Mouse (Mus musculus) intestine, embryonic 15.5 days (tissue): ENCODE data around the gene Arg2. TPM values are rescaled to one million over a fixed set of nuclear protein-coding genes. Genes with fewer than 3 reads are reported as not detected.
A peak's percentile ranks its signal among the peaks of the same experiment; 100 is the strongest.

Experiments used
- ATAC-seq: fragments of 200-750 bp; cut with Nextera tagmentation; 2 replicates; pipeline ENCODE4 v1.8.0; 2017; ENCODE audit warnings: moderate TSS enrichment, moderate library complexity
- H3K27ac ChIP-seq: fragments of 300-500 bp; sonication (generic); 2 replicates; pipeline ENCODE4 v1.5.1; 2015; ENCODE audit warnings: mild to moderate bottlenecking, inconsistent platforms
- H3K27me3 ChIP-seq: fragments of 300-500 bp; sonication (generic); replicated peaks from 2 replicates; pipeline ENCODE4 v1.6.1; 2015; ENCODE audit warnings: inconsistent platforms
- H3K36me3 ChIP-seq: fragments of 300-500 bp; sonication (generic); 2 replicates; pipeline ENCODE4 v1.6.1; 2015; ENCODE audit warnings: inconsistent platforms
- H3K4me1 ChIP-seq: fragments of 300-500 bp; sonication (generic); replicated peaks from 2 replicates; pipeline ENCODE4 v1.6.1; 2015; ENCODE audit warnings: inconsistent platforms
- H3K4me2 ChIP-seq: fragments of 300-500 bp; sonication (generic); replicated peaks from 2 replicates; pipeline ENCODE4 v1.6.1; 2015; ENCODE audit warnings: mild to moderate bottlenecking, inconsistent platforms
- H3K4me3 ChIP-seq: fragments of 300-500 bp; sonication (generic); replicated peaks from 2 replicates; pipeline ENCODE4 v1.5.1; 2015; ENCODE audit warnings: inconsistent platforms
- H3K9ac ChIP-seq: fragments of 300-500 bp; sonication (generic); 2 replicates; pipeline ENCODE4 v1.6.1; 2015; ENCODE audit warnings: inconsistent platforms
- H3K9me3 ChIP-seq: fragments of 300-500 bp; sonication (generic); 2 replicates; pipeline ENCODE4 v1.6.1; 2016; ENCODE audit warnings: inconsistent platforms
- WGBS: fragments of 180-500 bp; shearing (Covaris S2); methylation state at CpG from one replicate; pipeline ENCODE4 v1.1.7; 2015; 5-methylcytosine and 5-hydroxymethylcytosine counted together
- polyA plus RNA-seq: library from polyadenylated mRNA; unstranded; fragments of >200 nt; fragmentation: Nextera tagmentation; extraction: Ambion mirVana; gene quantifications from 2 replicates; pipeline ENCODE4 v1.2.1, GENCODE M21; 2015

The Arg2 gene
- polyA plus RNA-seq: 0.55 and 1.1 TPM in 2 replicates

- under 1% methylated on average over 47 of the region's 47 CpGs for WGBS
- Histone ChIP-seq H3K4me3 (peak within 1 kb of the TSS; percentile 43), H3K27me3 (peaks cover 33% of the 10 kb centered on the region), H3K9me3 (no peaks in the 10 kb centered on the region), H3K36me3 (no peaks in the 10 kb centered on the region), H3K9ac (peak within 1 kb of the TSS; percentile 37), H3K4me2 (peak within 1 kb of the TSS; percentile 94), H3K27ac (no peak within 1 kb of the TSS), H3K4me1 (peaks cover 14% of the 10 kb centered on the region)
- peak; percentile 98 for ATAC-seq
Observed at GRCm38 (mm10) chr12:79130299-79131177, at the start of gene Arg2. Arg2 (plus strand) TSS chr12:79130777.

GRCm38 (mm10) chr12:79089182-79089812, 41.3 kb upstream of the Arg2 start, which contains the start of gene Pigh:
Pigh (minus strand) TSS chr12:79089651.
- Histone ChIP-seq H3K4me2 (peak within 1 kb of the TSS; percentile 73), H3K36me3 (no peaks in the 10 kb centered on the region), H3K27me3 (no peaks in the 10 kb centered on the region), H3K4me3 (peak within 1 kb of the TSS; percentile 95), H3K9me3 (no peaks in the 10 kb centered on the region), H3K4me1 (no peaks in the 10 kb centered on the region), H3K27ac (peak within 1 kb of the TSS; percentile 58; the same call in 1 of the 2 replicates), H3K9ac (peak within 1 kb of the TSS; percentile 84)
- under 1% methylated on average over 53 of the region's 53 CpGs for WGBS
- ATAC-seq: peak; percentile 98

DNA sequence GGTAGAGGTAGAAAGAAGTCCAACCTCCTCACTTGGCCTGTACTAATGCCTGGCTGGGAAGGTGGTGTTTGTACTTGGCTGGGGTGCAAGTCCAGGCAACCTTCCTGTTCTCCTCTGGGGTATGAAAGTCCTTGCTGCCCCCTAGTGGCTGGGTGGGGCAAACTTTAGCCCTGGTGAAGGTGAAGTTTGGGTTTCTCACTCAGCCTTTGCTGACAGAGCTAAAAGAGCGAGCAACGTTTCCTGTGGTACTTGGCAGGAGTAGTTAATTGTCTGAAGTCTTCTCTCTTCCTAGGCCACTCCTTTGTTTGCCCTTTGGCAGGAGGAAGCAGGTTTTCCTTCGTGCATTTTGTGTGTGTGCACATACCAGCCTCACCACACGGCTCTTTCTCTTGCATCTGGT, 38.0 kb upstream of the Arg2 start:
- Histone ChIP-seq H3K27ac (no peak overlapping the region), H3K4me2 (no peak overlapping the region), H3K4me1 (no peaks in the 10 kb centered on the region), H3K9ac (no peak overlapping the region), H3K4me3 (no peak overlapping the region), H3K27me3 (no peaks in the 10 kb centered on the region), H3K36me3 (no peaks in the 10 kb centered on the region), H3K9me3 (no peaks in the 10 kb centered on the region)
- WGBS: 33% methylated on average over 4 of the region's 4 CpGs
- ATAC-seq: no peak

GRCm38 (mm10) chr12:79097106-79097752, 33.3 kb upstream of the Arg2 start:
- H3K27ac ChIP-seq: no peak overlapping the region
- no peak overlapping the region for H3K4me2 ChIP-seq
- H3K9me3 ChIP-seq: no peaks in the 10 kb centered on the region
- H3K4me3 ChIP-seq: no peak overlapping the region
- H3K27me3 ChIP-seq: no peaks in the 10 kb centered on the region
- H3K9ac ChIP-seq: no peak overlapping the region
- H3K4me1 ChIP-seq: no peaks in the 10 kb centered on the region
- no peak for ATAC-seq
- 36% methylated on average over 3 of the region's 3 CpGs for WGBS
- no peaks in the 10 kb centered on the region for H3K36me3 ChIP-seq

DNA sequence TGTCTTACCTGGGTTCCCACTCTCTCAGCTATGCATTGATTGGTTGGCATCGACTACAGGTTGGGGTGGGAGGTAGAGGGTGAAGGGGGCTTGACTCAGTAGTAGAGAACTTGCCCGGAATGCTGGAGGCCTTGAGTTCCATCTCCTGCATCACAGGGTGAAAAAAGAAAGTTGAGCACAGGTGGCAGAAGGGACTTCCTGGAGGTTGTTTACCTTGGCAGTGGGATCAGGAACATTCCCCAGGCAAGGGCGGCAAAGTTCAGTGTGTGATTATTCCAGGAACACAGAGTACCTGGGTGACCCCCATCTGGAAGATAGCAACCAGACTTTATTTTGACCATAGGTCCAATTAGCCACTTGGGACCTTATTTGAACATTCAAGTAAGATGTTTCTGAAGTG, 26.8 kb upstream of the Arg2 start:
- no peaks in the 10 kb centered on the region for H3K4me1 ChIP-seq
- no peak overlapping the region for H3K9ac ChIP-seq
- H3K27me3 ChIP-seq: no peaks in the 10 kb centered on the region
- ATAC-seq: peak; percentile 55
- H3K36me3 ChIP-seq: no peaks in the 10 kb centered on the region
- H3K9me3 ChIP-seq: no peaks in the 10 kb centered on the region
- H3K4me3 ChIP-seq: no peak overlapping the region
- no peak overlapping the region for H3K27ac ChIP-seq
- 65% methylated on average over 3 of the region's 3 CpGs for WGBS
- H3K4me2 ChIP-seq: no peak overlapping the region

DNA sequence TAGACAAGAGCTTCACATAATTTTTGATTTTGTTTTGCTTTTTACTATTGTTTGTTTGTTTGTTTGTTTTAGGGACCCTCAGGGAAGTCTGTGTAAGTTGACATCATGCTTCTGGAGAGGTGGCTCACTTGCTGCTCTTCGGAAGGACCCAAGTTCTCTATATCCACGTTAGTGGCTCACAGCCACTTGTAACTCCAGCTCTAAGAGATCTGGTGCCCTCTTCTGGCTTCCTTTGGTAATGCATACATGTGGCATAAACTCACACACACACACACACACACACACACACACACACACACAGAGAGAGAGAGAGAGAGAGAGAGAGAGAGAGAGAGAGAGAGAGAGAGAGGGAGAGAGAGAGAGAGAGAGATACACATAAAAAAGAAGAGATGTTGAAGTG, 26.0 kb upstream of the Arg2 start:
- Histone ChIP-seq H3K9me3 (no peaks in the 10 kb centered on the region), H3K4me1 (no peaks in the 10 kb centered on the region), H3K9ac (no peak overlapping the region), H3K36me3 (no peaks in the 10 kb centered on the region), H3K27me3 (no peaks in the 10 kb centered on the region), H3K27ac (no peak overlapping the region), H3K4me3 (no peak overlapping the region), H3K4me2 (no peak overlapping the region)
- 75% methylated on average over 2 of the region's 2 CpGs for WGBS
- ATAC-seq: no peak

DNA sequence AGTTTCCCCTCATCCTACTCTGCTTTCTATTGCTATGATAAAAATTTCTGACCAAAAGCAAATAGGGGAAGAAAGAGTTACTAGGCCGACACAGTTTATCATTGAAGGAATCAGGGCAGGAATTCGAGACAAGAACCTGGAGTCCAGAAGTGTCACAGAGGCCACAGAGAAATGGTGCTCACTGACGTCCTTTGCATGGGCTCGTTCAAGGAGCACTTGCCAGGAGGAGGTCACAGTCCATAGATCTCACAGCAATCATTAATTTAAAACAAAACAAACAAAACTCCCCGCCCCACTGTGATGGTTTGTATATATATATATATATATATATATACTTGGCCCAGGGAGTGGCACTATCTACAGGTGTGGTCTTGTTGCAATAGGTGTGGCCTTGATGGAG, 25.3 kb upstream of the Arg2 start:
- ATAC-seq: no peak
- no peak overlapping the region for H3K4me3 ChIP-seq
- H3K4me1 ChIP-seq: no peaks in the 10 kb centered on the region
- no peak overlapping the region for H3K4me2 ChIP-seq
- 71% methylated on average over 5 of the region's 5 CpGs for WGBS
- H3K27ac ChIP-seq: no peak overlapping the region
- H3K36me3 ChIP-seq: no peaks in the 10 kb centered on the region
- H3K9ac ChIP-seq: no peak overlapping the region
- no peaks in the 10 kb centered on the region for H3K27me3 ChIP-seq
- H3K9me3 ChIP-seq: no peaks in the 10 kb centered on the region

DNA sequence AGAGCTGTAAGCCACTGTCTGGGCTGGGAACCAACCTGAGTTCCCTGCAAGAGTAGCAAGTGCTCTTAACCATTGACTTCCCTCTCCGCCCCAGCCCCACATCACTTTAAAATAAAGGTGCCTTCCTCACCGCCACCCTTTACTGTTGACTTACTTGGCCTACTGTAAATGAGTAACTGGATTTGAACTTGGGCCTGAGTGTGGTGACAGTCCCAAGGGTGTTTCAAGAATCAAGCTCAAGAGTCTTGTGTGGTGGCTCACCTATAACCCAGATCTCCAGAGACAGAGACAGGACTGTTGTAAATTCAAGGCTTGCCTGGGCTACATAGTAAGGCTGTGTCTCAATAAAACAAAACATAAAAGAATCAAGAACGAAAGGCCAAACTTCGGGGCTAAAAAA, 11.6 kb upstream of the Arg2 start:
- Histone ChIP-seq H3K4me3 (no peak overlapping the region), H3K27ac (no peak overlapping the region), H3K9me3 (no peaks in the 10 kb centered on the region), H3K9ac (no peak overlapping the region), H3K4me1 (no peaks in the 10 kb centered on the region), H3K27me3 (no peaks in the 10 kb centered on the region), H3K4me2 (no peak overlapping the region), H3K36me3 (no peaks in the 10 kb centered on the region)
- whole genome bisulfite sequencing: 90% methylated on average over 4 of the region's 4 CpGs
- ATAC-seq: no peak

DNA sequence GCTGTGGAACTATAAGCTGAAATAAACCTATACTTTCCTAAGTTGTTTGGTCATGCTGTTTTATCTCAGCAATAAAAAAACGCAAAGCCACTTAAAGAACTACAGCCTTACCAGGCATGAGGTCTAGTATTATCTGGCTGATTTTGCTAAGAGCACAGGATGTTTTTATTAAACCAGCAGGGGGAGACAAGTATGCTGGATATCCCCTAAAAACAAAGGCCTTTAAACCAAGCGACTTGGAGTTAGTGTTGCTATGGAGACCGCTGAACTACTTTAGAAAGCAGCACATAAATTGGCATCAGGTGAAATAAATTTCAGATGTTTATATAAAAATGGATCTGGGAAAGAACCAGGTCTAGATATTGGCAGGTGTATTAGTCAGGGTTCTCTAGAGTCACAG, 7.8 kb upstream of the Arg2 start:
- 33% methylated on average over 3 of the region's 3 CpGs for WGBS
- no peak overlapping the region for H3K9ac ChIP-seq
- no peak overlapping the region for H3K4me3 ChIP-seq
- H3K36me3 ChIP-seq: no peaks in the 10 kb centered on the region
- no peaks in the 10 kb centered on the region for H3K9me3 ChIP-seq
- H3K4me1 ChIP-seq: no peaks in the 10 kb centered on the region
- H3K4me2 ChIP-seq: no peak overlapping the region
- ATAC-seq: no peak
- no peaks in the 10 kb centered on the region for H3K27me3 ChIP-seq
- H3K27ac ChIP-seq: no peak overlapping the region

DNA sequence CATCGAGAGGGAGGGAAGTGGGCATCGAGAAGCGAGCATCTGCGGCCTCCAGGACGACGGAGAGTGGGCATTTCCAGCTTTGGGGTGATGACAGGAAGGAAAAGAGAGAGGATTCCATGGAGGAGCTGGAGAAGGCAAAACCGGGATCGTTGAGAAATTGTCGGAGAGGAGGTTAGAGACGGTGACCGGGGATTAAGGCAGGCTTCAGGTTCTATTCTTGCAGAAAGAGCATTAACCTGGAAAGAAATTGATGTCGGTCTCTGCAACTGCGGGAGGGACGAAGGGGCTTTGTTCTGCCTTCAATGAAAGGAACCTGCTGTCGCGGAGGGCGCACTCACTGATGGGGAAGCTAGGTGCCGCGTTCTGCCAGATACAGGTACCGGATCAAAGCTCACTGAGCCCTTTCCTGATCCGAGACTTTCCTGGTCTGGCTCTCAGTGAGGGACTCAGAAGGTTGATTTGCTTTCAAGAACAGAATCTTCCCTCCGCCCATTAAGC, 650 bp downstream of the Arg2 start:
- under 1% methylated on average over 22 of the region's 22 CpGs for WGBS
- Histone ChIP-seq H3K36me3 (no peaks in the 10 kb centered on the region), H3K27ac (no peak overlapping the region), H3K9ac (peak overlapping the region; percentile 20; the same call in 1 of the 2 replicates), H3K27me3 (peaks cover 33% of the 10 kb centered on the region), H3K4me3 (peak overlapping the region; percentile 43), H3K4me2 (peak overlapping the region; percentile 94), H3K4me1 (peaks cover 14% of the 10 kb centered on the region), H3K9me3 (no peaks in the 10 kb centered on the region)
- no peak for ATAC-seq

- no peak for ATAC-seq
- WGBS: 33% methylated on average over 5 of the region's 5 CpGs
- H3K4me3 ChIP-seq: peak overlapping the region; percentile 43; the same call in 1 of the 2 replicates
- no peak overlapping the region for H3K9ac ChIP-seq
- peak overlapping the region; percentile 94; the same call in 1 of the 2 replicates for H3K4me2 ChIP-seq
- no peaks in the 10 kb centered on the region for H3K36me3 ChIP-seq
- H3K4me1 ChIP-seq: peaks cover 14% of the 10 kb centered on the region
- no peak overlapping the region for H3K27ac ChIP-seq
- peaks cover 33% of the 10 kb centered on the region for H3K27me3 ChIP-seq
- H3K9me3 ChIP-seq: no peaks in the 10 kb centered on the region
Observed at GRCm38 (mm10) chr12:79131706-79132460, 1.3 kb downstream of the Arg2 start.
